Mouse (Mus musculus): Measurements from ENCODE around the gene Fam102a. TPM values are rescaled to one million over a fixed set of nuclear protein-coding genes. Genes with fewer than 3 reads are reported as not detected.

Gene Fam102a
- polyA plus RNA-seq, 1 experiment from 2014 or later = 8.3 TPM

- Histone ChIP-seq H3K27me3 (ENCODE audit: insufficient read depth, poor library complexity, severe bottlenecking) (no peaks in the 10 kb centered on the region), H3K27ac (no peak overlapping the region; the same call in 1 of the 2 replicates), H3K36me3 (peaks cover 44% of the 10 kb centered on the region), H3K4me1 (peaks cover 55% of the 10 kb centered on the region), H3K4me3 (no peak overlapping the region), H3K9me3 (no peaks in the 10 kb centered on the region)
- 69% methylated on average over 26 of the region's 26 CpGs for WGBS
- DNase-seq (ENCODE audit: low spot score) = peak; percentile 84
Measured at GRCm38 (mm10) chr2:32612274-32612673, 77.1 kb downstream of the Fam102a start.

GRCm38 (mm10) chr2:32617109-32617508 lies 82.0 kb downstream of the Fam102a start:
- no peaks in the 10 kb centered on the region for H3K27me3 ChIP-seq (ENCODE audit: insufficient read depth, poor library complexity, severe bottlenecking)
- peaks cover 63% of the 10 kb centered on the region for H3K36me3 ChIP-seq
- peaks cover 49% of the 10 kb centered on the region for H3K4me1 ChIP-seq
- no peaks in the 10 kb centered on the region for H3K9me3 ChIP-seq
- no peak for DNase-seq (ENCODE audit: low spot score)
- WGBS = 97% methylated on average over 1 of the region's 1 CpGs
- H3K27ac ChIP-seq = no peak overlapping the region
- H3K4me3 ChIP-seq = no peak overlapping the region

- H3K36me3 ChIP-seq = peaks cover 59% of the 10 kb centered on the region
Measured at GRCm38 (mm10) chr2:32617601-32618000, 82.5 kb downstream of the Fam102a start.

DNA sequence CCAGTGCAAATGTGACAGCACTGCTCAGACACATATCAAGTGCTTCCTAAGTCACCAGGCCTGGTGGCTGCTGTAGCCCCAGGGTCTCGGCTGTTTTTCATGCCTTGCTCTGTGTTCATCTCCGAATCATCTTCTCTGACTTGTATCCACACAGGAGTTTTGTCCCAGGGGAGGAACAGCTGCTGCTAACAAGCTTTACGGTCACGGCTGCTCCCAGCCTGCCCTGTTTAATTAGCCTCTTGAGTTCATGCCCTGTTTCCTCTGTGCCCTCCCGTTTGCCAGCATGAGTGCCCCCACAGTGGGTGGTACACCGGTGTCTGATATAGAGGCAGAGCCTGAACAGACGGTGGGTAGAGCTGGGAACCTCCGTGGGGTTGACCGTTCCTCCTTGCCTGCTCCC lies 82.9 kb downstream of the Fam102a start:
- H3K4me3 ChIP-seq = no peak overlapping the region
- no peak for DNase-seq (ENCODE audit: low spot score)
- peaks cover 57% of the 10 kb centered on the region for H3K36me3 ChIP-seq
- no peaks in the 10 kb centered on the region for H3K27me3 ChIP-seq (ENCODE audit: insufficient read depth, poor library complexity, severe bottlenecking)
- peak overlapping the region; percentile 32; the same call in 1 of the 2 replicates for H3K27ac ChIP-seq
- WGBS = 84% methylated on average over 9 of the region's 9 CpGs
- H3K4me1 ChIP-seq = peaks cover 53% of the 10 kb centered on the region
- no peaks in the 10 kb centered on the region for H3K9me3 ChIP-seq

More at GRCm38 (mm10) chr2:32617601-32618000, 82.5 kb downstream of the Fam102a start:
- Histone ChIP-seq H3K27me3 (ENCODE audit: insufficient read depth, poor library complexity, severe bottlenecking) (no peaks in the 10 kb centered on the region), H3K27ac (no peak overlapping the region), H3K4me3 (no peak overlapping the region), H3K9me3 (no peaks in the 10 kb centered on the region), H3K4me1 (peaks cover 49% of the 10 kb centered on the region)
- 94% methylated on average over 4 of the region's 4 CpGs for WGBS
- DNase-seq (ENCODE audit: low spot score) = no peak

Other genes with a start within 250 kb of the Fam102a start
- 22.0 and 27.2 TPM in 2 replicates for gene Golga2, start 247.9 kb upstream of the Fam102a start, polyA plus RNA-seq (2016; fragmentation: Nextera tagmentation; extraction: Ambion mirVana)
- gene Swi5, start 247.3 kb upstream of the Fam102a start, polyA plus RNA-seq (2016; fragmentation: Nextera tagmentation; extraction: Ambion mirVana) = 318 and 348 TPM in 2 replicates
- 41.0 and 48.0 TPM in 2 replicates for gene Ciz1, start 183.0 kb upstream of the Fam102a start, polyA plus RNA-seq (2016; fragmentation: Nextera tagmentation; extraction: Ambion mirVana)
- gene Dnm1, start 182.0 kb upstream of the Fam102a start, polyA plus RNA-seq (2016; fragmentation: Nextera tagmentation; extraction: Ambion mirVana) = 4.3 and 9.4 TPM in 2 replicates
- gene 1110008P14Rik, start 153.4 kb upstream of the Fam102a start, polyA plus RNA-seq (2016; fragmentation: Nextera tagmentation; extraction: Ambion mirVana) = 41.2 and 50.5 TPM in 2 replicates
- not detected in 2 replicates for gene Lcn2, start 147.1 kb upstream of the Fam102a start, polyA plus RNA-seq (2016; fragmentation: Nextera tagmentation; extraction: Ambion mirVana)
- gene Ptges2, start 139.4 kb upstream of the Fam102a start, polyA plus RNA-seq (2016; fragmentation: Nextera tagmentation; extraction: Ambion mirVana) = 34.4 and 46.6 TPM in 2 replicates
- 5.4 and 5.5 TPM in 2 replicates for gene Naif1, start 84.9 kb upstream of the Fam102a start, polyA plus RNA-seq (2016; fragmentation: Nextera tagmentation; extraction: Ambion mirVana)
- gene Slc25a25, start 83.9 kb upstream of the Fam102a start, polyA plus RNA-seq (2016; fragmentation: Nextera tagmentation; extraction: Ambion mirVana) = 17.0 and 17.3 TPM in 2 replicates
- 87.4 and 92.5 TPM in 2 replicates for gene Dpm2, start 35.5 kb downstream of the Fam102a start, polyA plus RNA-seq (2016; fragmentation: Nextera tagmentation; extraction: Ambion mirVana)
- 0.43 and 1.1 TPM in 2 replicates for gene Pip5kl1, start 39.5 kb downstream of the Fam102a start, polyA plus RNA-seq (2016; fragmentation: Nextera tagmentation; extraction: Ambion mirVana)
- 0.09 and 0.15 TPM in 2 replicates for gene 9430097D07Rik, start 40.4 kb downstream of the Fam102a start, polyA plus RNA-seq (2016; fragmentation: Nextera tagmentation; extraction: Ambion mirVana)
- 39.8 and 49.0 TPM in 2 replicates for gene St6galnac4, start 51.8 kb downstream of the Fam102a start, polyA plus RNA-seq (2016; fragmentation: Nextera tagmentation; extraction: Ambion mirVana)
- gene St6galnac6, start 64.4 kb downstream of the Fam102a start, polyA plus RNA-seq (2016; fragmentation: Nextera tagmentation; extraction: Ambion mirVana) = 25.1 and 28.4 TPM in 2 replicates
- 179 and 305 TPM in 2 replicates for gene Ak1, start 86.4 kb downstream of the Fam102a start, polyA plus RNA-seq (2016; fragmentation: Nextera tagmentation; extraction: Ambion mirVana)
- 87.1 and 149 TPM in 2 replicates for gene Eng, start 111.3 kb downstream of the Fam102a start, polyA plus RNA-seq (2016; fragmentation: Nextera tagmentation; extraction: Ambion mirVana)
- 24.7 and 34.8 TPM in 2 replicates for gene Fpgs, start 168.8 kb downstream of the Fam102a start, polyA plus RNA-seq (2016; fragmentation: Nextera tagmentation; extraction: Ambion mirVana)
- 89.1 and 115 TPM in 2 replicates for gene Cdk9, start 177.7 kb downstream of the Fam102a start, polyA plus RNA-seq (2016; fragmentation: Nextera tagmentation; extraction: Ambion mirVana)
- gene Sh2d3c, start 185.7 kb downstream of the Fam102a start, polyA plus RNA-seq (2016; fragmentation: Nextera tagmentation; extraction: Ambion mirVana) = 34.8 and 35.4 TPM in 2 replicates
- gene 6330409D20Rik, start 205.7 kb downstream of the Fam102a start, polyA plus RNA-seq (2016; fragmentation: Nextera tagmentation; extraction: Ambion mirVana) = 0.28 TPM in 1 of 2 replicates, not detected in the other
- 46.2 and 57.2 TPM in 2 replicates for gene Tor2a, start 221.9 kb downstream of the Fam102a start, polyA plus RNA-seq (2016; fragmentation: Nextera tagmentation; extraction: Ambion mirVana)
- gene Ttc16, start 240.3 kb downstream of the Fam102a start, polyA plus RNA-seq (2016; fragmentation: Nextera tagmentation; extraction: Ambion mirVana) = 0.29 and 0.52 TPM in 2 replicates
- 5.1 and 5.6 TPM in 2 replicates for gene Ptrh1, start 240.5 kb downstream of the Fam102a start, polyA plus RNA-seq (2016; fragmentation: Nextera tagmentation; extraction: Ambion mirVana)
- gene Cfap157, start 249.1 kb downstream of the Fam102a start, polyA plus RNA-seq (2016; fragmentation: Nextera tagmentation; extraction: Ambion mirVana) = 0.78 and 1.2 TPM in 2 replicates